In the genomic region with DNA sequence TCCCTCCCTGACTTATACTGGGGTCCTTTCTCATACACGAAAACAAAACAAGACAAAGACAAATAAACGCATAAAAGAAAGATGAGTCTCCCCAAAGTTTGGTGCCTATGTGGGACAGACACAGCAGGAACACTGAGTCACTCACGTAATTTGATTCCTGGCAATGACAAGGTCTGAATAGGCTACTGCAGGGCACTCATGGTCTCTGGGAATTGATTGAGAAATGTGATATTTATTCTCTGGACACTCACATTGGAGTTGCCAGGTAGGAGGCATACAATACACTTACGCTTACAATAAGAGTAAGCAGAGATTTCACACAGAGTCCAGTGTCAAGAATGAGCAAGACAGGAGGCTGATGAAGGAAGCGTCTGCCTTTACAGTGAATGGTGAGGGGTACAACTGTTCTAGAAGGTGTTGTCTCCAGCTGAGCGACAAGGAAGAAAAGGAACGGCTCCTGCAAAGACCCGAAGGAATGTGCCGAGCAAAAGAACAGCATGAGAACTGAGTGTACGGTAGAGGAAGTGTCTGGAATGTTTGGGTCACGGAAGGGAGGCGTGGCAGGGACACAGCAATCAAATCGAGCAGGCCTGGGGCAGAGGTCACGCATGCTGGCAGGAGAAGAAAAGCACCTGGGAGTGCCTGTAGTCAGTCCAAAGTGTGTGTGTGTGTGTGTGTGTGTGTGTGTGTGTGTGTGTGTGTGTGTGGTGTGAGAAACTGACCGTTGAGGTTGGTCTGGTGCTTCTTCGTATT, we compare ENCODE assay signal across 8 mouse cellular contexts. TPM values are rescaled to one million over a fixed set of nuclear protein-coding genes. Genes with fewer than 3 reads are reported as not detected.
DNase-seq lines count a peak whose midpoint lies in the region; TF ChIP-seq lines count a peak whose summit lies in the region.

No protein-coding gene starts in this region.

- no peak for TF ChIP-seq CTCF in layer of hippocampus, adult 2 months (conservative IDR thresholded peaks at IDR 0.05)

- peaks cover 15% of the 10 kb centered on the region for H3K4me1 ChIP-seq in brown adipose tissue, adult 24 weeks (ENCODE audit: control insufficient read depth, insufficient read depth, insufficient read length, low read length)

- DNase-seq in MN1 (ENCODE audit: low spot score) = peak; percentile 35
- DNase-seq in kidney, adult 8-10 months = peak; percentile 94
- peak; percentile 81 for DNase-seq in lung, postnatal 14 days
- DNase-seq in spleen, postnatal 36 days (ENCODE audit: low spot score in 2 of 2) = no peak
- no peak for DNase-seq in right cerebral cortex, postnatal 14 days
- DNase-seq in frontal cortex, postnatal 14 days (ENCODE audit: low spot score in 2 of 2) = no peak
- DNase-seq in layer of hippocampus, adult 2 months (ENCODE audit: low spot score in 2 of 2) = no peak

- peak overlapping the region; percentile 85 for H3K27ac ChIP-seq in brown adipose tissue, adult 24 weeks (replicated peaks; ENCODE audit: low read depth, low read length)
- H3K27ac ChIP-seq in layer of hippocampus, adult 2 months = no peak overlapping the region

- no peak overlapping the region for H3K4me3 ChIP-seq in brown adipose tissue, adult 24 weeks (ENCODE audit: insufficient read depth, low read depth, low read length)
- H3K4me3 ChIP-seq in layer of hippocampus, adult 2 months = no peak overlapping the region

RNA-seq across cellular contexts. Expression of gene Slc22a5, which starts 12.5 kb away (rescaled TPM):
- 22.0 and 24.9 TPM in 2 replicates for polyA plus RNA-seq in brown adipose tissue, adult 24 weeks (2012; ENCODE audit: insufficient read depth, insufficient read length, missing spikeins)
- 10 to 100 TPM; 10.7 to 12.4 TPM for total RNA-seq in layer of hippocampus, adult 2 months (2021)

RNA-seq across cellular contexts. Expression of gene Gm12216, which starts 44.9 kb away (rescaled TPM):
- polyA plus RNA-seq in brown adipose tissue, adult 24 weeks (2012; ENCODE audit: insufficient read depth, insufficient read length, missing spikeins) = 6.5 and 7.8 TPM in 2 replicates
- 1 to 10 TPM; 8.5 to 8.9 TPM for total RNA-seq in layer of hippocampus, adult 2 months (2021)

Comparison
In these comparisons a context has a peak if more than half of its experiments do, and no peak if none do; other contexts are left out.
1. DNase-seq: peak in MN1 (single experiment), kidney, adult 8-10 months (2 of 2) and lung, postnatal 14 days (single experiment); none in spleen, postnatal 36 days (0 of 2), right cerebral cortex, postnatal 14 days (single experiment), frontal cortex, postnatal 14 days (0 of 2) and layer of hippocampus, adult 2 months (0 of 2).